Mouse (Mus musculus) heart, embryonic 10.5 days (tissue): ENCODE results near the gene Zkscan4. TPM values are rescaled to one million over a fixed set of nuclear protein-coding genes. Genes with fewer than 3 reads are reported as not detected.
"Not testable (repeated sequence)": the region's sequence is repeated elsewhere in the genome, so short reads cannot be mapped to it uniquely, and the experiment has no call there.

Experiments
- DNase-seq: peaks from one replicate; pipeline ENCODE4 v3.0.0-alpha.2; 2017; ENCODE audit warnings: low spot score
- H3K27ac ChIP-seq: fragments of 300-500 bp; sonication (generic); 2 replicates; pipeline ENCODE4 v1.5.1; 2016; ENCODE audit warnings: mild to moderate bottlenecking
- H3K27me3 ChIP-seq: fragments of 300-500 bp; sonication (generic); 2 replicates; pipeline ENCODE4 v1.6.1; 2016; ENCODE audit warnings: mild to moderate bottlenecking; ENCODE audit not compliant: poor library complexity, insufficient read depth, severe bottlenecking
- H3K36me3 ChIP-seq: fragments of 300-500 bp; sonication (generic); 2 replicates; pipeline ENCODE4 v1.6.1; 2016; ENCODE audit warnings: mild to moderate bottlenecking, moderate library complexity
- H3K4me1 ChIP-seq: fragments of 300-500 bp; sonication (generic); 2 replicates; pipeline ENCODE4 v1.6.1; 2016; ENCODE audit warnings: mild to moderate bottlenecking
- H3K4me3 ChIP-seq: fragments of 300-500 bp; sonication (generic); 2 replicates; pipeline ENCODE4 v1.5.1; 2016; ENCODE audit warnings: mild to moderate bottlenecking, moderate library complexity
- H3K9me3 ChIP-seq: fragments of 300-500 bp; sonication (generic); 2 replicates; pipeline ENCODE4 v1.6.1; 2016; ENCODE audit warnings: mild to moderate bottlenecking, moderate library complexity
- WGBS: fragments of 180-500 bp; shearing (Covaris S2); methylation state at CpG from one replicate; pipeline ENCODE4 v1.1.7; 2016; 5-methylcytosine and 5-hydroxymethylcytosine counted together
- polyA plus RNA-seq: library from polyadenylated mRNA; unstranded; fragments of >200 nt; fragmentation: Nextera tagmentation; extraction: Ambion mirVana; gene quantifications from 2 replicates; pipeline ENCODE4 v1.2.1, GENCODE M21; 2016

The Zkscan4 gene
- polyA plus RNA-seq, 1 experiment from 2014 or later, result 2.1 TPM

DNA sequence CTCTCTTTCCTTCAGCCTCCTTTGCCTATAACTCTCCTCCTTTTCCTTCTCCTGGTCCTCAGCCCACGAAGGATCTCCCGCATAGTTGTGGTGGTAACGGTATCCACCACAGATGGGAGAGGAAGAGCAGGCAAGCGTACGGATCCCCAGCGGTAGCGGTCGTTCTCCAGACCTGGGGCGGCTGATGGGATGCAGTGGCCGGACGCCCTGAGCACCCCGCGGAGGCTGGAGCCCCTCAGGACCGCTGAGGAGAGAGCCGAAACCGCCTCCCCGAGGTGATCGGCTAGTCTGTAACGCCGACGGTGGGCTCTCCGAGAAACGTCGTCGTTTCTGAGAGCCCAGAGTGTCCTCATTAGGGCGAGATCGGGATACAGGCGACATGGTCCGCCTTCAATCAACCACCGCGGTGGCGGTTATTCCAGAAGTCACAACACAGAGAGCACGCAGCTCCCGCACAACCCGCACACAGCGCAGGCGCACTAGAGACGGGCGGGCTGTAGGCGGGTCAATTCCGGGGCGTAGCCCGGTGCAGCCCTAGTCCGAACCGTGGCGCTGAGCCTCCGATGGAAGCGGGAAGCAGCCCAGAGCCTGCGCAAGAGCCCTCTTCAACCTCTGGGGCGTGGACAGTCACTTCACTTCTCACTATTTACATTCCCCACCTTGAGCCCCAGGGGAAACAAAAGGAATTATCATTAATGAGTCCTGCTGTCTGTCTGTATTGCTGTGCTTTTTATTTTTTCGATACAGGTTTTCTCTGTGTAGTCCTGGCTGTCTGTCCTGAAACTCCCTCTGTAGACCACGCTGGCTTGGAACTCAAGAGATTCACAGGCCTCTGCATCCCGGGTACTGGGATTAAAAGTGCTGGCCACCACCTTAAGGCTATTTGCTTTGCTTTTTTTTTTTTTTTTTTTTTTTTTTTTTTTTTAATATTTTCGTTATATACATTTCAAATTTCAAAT is 10.4 kb upstream of the Zkscan4 start, which contains the start of gene Nkapl:
Gene Nkapl, minus strand, starts transcription at position 449 of the 959 bp plus-strand sequence.
- H3K4me1 ChIP-seq, result peaks cover 5% of the 10 kb centered on the region; the same call in 1 of the 2 replicates
- peak within 1 kb of the TSS; percentile 93 for H3K27ac ChIP-seq
- DNase-seq, result peak; percentile 95
- no peaks in the 10 kb centered on the region for H3K9me3 ChIP-seq
- H3K4me3 ChIP-seq, result peak within 1 kb of the TSS; percentile 75
- no peaks in the 10 kb centered on the region for H3K27me3 ChIP-seq
- no peaks in the 10 kb centered on the region for H3K36me3 ChIP-seq
- 1% methylated on average over 54 of the region's 54 CpGs for WGBS

DNA sequence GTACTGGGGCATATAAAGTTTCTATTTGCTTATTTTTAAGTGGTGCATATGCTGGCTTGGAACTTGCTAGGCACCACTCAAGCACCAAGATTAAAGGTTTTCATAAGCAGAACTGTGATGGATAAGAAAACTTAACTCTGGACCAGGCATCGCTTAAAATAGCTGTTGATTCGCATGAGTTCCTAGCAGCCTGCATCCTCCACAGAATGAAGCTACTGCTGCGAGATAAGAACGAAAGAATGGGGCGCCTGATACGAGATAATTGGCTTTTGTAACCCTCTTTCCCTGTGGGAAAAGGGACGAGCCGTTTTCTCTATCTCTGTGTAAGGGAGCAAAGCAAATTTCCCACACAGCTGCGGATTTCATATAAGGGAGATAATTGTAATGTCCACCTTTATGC is 9.6 kb upstream of the Zkscan4 start:
- DNase-seq, result no peak
- H3K27me3 ChIP-seq, result no peaks in the 10 kb centered on the region
- H3K36me3 ChIP-seq, result no peaks in the 10 kb centered on the region
- no peaks in the 10 kb centered on the region for H3K9me3 ChIP-seq
- 8% methylated on average over 9 of the region's 9 CpGs for WGBS
- no peak overlapping the region for H3K27ac ChIP-seq
- peak overlapping the region; percentile 75 for H3K4me3 ChIP-seq
- H3K4me1 ChIP-seq, result peaks cover 5% of the 10 kb centered on the region; the same call in 1 of the 2 replicates

DNA sequence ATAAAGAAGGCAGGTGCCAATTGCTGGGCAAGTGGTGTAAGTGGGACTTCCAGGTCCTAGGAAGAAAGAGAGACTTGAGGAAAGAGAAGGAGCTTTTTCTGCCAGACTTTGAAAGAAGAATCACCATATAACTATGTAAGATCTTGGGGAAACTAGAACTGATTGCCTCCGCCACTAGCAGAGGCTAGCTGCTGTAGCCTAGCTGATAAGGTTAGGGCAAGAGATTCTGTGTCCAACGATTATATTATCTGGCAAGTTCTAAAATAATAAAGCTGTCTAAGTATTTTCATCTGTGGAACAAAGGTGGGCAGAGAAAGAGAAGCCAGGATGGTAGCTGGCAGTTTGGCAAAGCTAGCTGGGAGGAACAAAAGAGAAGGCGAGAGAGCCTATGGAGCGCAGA is 6.3 kb upstream of the Zkscan4 start:
- Histone ChIP-seq H3K9me3 (no peaks in the 10 kb centered on the region), H3K27ac (no peak overlapping the region), H3K4me3 (no peak overlapping the region), H3K27me3 (no peaks in the 10 kb centered on the region), H3K36me3 (no peaks in the 10 kb centered on the region), H3K4me1 (peaks cover 5% of the 10 kb centered on the region; the same call in 1 of the 2 replicates)
- WGBS, result 21% methylated on average over 4 of the region's 4 CpGs
- DNase-seq, result no peak

DNA sequence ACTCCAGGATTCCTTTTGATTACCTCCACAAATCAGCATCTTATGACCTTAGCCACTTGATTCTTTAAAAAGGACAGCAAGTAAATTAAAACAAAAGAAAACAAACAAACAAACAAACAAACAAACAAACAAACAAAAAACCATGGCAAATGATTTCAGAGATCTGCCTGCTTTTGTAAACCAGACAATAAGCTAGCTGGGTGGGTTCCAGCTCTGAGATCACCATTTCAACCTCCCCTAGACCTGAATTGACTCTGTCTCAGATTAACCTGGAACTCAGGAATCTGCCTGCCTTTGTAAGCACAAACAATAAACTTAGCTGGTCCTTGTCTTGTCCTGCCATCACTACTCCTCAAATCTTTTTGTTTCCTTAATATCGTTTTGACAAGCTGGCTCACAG is 8.2 kb downstream of the Zkscan4 start:
- peaks cover 8% of the 10 kb centered on the region for H3K36me3 ChIP-seq
- no peaks in the 10 kb centered on the region for H3K27me3 ChIP-seq
- H3K4me3 ChIP-seq, result no peak overlapping the region
- H3K9me3 ChIP-seq, result no peaks in the 10 kb centered on the region
- no peak overlapping the region for H3K27ac ChIP-seq
- WGBS, result 81% methylated on average over 1 of the region's 1 CpGs
- no peak for DNase-seq
- no peaks in the 10 kb centered on the region for H3K4me1 ChIP-seq

DNA sequence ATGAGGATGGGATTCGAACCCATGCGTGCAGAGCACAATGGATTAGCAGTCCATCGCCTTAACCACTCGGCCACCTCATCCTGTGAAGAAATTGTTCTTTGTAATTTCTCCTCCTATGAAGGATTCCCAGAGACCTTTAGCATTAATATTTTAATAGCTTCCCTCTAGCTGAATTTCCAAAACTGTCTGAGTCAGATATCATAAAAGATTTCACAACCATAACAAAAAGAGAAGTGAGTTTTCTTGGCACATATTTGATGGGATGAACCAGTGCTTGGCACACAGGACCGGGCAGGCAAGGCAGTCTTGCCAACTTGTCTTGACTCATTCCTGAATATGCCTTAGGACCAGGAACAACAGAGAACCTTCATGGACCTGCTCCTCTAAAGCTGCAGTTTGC is 14.1 kb downstream of the Zkscan4 start:
- no peak overlapping the region for H3K27ac ChIP-seq
- no peaks in the 10 kb centered on the region for H3K27me3 ChIP-seq
- whole genome bisulfite sequencing, result 86% methylated on average over 5 of the region's 5 CpGs
- H3K4me1 ChIP-seq, result no peaks in the 10 kb centered on the region
- H3K36me3 ChIP-seq, result no peaks in the 10 kb centered on the region
- no peak overlapping the region for H3K4me3 ChIP-seq
- no peaks in the 10 kb centered on the region for H3K9me3 ChIP-seq
- no peak for DNase-seq

DNA sequence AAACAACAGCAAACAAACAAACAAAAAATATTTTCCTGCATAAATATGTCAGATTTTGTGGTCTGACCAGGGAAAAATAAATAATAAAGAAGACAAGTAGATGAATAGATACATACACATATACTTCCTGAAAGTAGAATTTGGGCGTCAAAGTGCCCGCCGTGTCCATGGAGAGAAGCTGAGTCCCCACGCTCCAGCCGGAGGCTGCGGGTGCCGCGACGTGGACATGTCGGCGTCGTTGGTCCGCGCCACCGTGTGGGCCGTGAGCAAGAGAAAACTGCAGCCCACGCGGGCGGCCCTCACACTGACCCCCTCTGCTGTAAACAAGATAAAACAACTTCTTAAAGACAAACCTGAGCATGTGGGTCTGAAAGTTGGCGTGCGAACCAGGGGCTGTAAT is 16.4 kb downstream of the Zkscan4 start, which contains the start of gene AK157302:
Gene AK157302, plus strand, starts transcription at position 144 of the 400 bp plus-strand sequence.
- Histone ChIP-seq H3K27me3 (no peaks in the 10 kb centered on the region), H3K9me3 (no peaks in the 10 kb centered on the region), H3K36me3 (no peaks in the 10 kb centered on the region), H3K27ac (no peak within 1 kb of the TSS), H3K4me3 (no peak within 1 kb of the TSS), H3K4me1 (no peaks in the 10 kb centered on the region)
- DNase-seq, result no peak
- 92% methylated on average over 21 of the region's 21 CpGs for WGBS

DNA sequence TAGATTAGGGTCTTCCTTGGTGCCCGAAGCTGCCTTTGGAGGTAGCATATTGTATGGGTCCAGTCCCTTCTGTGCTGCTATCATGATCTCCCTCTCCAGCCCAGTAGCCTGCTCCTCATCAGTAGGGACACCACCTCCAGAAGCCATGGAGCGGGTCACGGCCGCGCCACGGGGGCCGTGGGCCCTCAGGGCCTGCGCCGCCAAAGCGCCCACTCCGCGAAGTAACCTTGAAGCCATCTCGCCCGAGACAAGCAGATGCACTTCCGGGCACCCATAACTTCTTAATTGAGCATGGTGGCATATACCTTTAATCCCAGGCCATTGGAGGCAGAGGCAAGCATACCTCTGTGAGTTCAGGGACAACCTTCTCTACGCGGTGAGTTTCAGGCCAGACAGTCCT is 22.5 kb downstream of the Zkscan4 start, which contains the start of gene Gm11273:
Gene Gm11273, minus strand, starts transcription at position 237 of the 400 bp plus-strand sequence.
- H3K27me3 ChIP-seq, H3K4me1 ChIP-seq, H3K27ac ChIP-seq, H3K4me3 ChIP-seq, DNase-seq, H3K36me3 ChIP-seq, H3K9me3 ChIP-seq: not testable (repeated sequence)
- WGBS, result 90% methylated on average over 17 of the region's 17 CpGs

DNA sequence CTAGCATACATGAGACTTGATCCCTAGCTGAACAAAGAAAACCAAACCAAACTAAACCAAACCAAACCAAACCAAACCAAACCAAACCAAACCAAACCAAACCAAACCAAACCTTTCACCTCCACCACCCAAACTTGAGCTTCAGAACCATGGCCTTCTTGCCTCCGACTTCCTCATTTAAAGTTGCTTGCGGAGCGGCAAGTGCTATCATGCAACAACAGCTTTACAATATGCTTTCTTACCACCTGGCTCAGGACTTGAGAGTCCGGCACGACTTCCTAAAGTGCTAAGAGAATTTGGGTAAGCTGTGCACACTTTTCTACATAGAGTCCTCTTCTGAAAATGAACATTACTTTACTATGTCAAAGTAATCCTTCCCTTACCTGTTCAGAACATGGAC is 23.6 kb downstream of the Zkscan4 start:
- H3K36me3 ChIP-seq, result no peaks in the 10 kb centered on the region
- H3K27me3 ChIP-seq, result no peaks in the 10 kb centered on the region
- 84% methylated on average over 5 of the region's 5 CpGs for WGBS
- no peaks in the 10 kb centered on the region for H3K9me3 ChIP-seq
- H3K27ac ChIP-seq, result no peak overlapping the region
- DNase-seq, result no peak
- 0 out of 2 replicates have a peak, but pooled peaks cover 3% of the 10 kb centered on the region for H3K4me1 ChIP-seq
- no peak overlapping the region for H3K4me3 ChIP-seq

DNA sequence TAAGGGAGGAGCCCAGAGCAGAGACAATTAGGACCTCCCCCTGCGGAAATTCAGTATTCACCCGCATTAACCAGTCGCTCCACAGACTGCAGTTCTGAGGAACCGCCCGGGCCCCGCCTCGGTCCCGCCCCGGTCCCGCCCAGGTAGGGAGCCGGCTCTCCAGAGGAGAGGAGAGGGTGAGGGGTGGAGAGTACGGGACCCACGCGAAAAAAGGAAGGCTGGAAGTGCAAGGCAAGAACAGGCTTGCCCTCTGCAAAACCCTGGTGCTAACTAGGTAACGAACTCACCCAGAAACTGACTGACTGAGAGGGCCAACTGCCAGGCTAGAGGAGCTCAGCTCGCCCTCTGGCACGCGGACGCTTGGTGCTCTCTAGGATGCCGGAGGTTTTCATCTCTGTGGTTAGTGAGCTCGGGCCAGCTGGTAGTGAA is 27.5 kb downstream of the Zkscan4 start:
- Histone ChIP-seq H3K27ac (peak overlapping the region; percentile 86), H3K27me3 (no peaks in the 10 kb centered on the region), H3K9me3 (no peaks in the 10 kb centered on the region), H3K4me3 (peak overlapping the region; percentile 65), H3K36me3 (no peaks in the 10 kb centered on the region), H3K4me1 (0 out of 2 replicates have a peak, but pooled peaks cover 3% of the 10 kb centered on the region)
- DNase-seq, result peak; percentile 97
- WGBS, result under 1% methylated on average over 21 of the region's 21 CpGs

DNA sequence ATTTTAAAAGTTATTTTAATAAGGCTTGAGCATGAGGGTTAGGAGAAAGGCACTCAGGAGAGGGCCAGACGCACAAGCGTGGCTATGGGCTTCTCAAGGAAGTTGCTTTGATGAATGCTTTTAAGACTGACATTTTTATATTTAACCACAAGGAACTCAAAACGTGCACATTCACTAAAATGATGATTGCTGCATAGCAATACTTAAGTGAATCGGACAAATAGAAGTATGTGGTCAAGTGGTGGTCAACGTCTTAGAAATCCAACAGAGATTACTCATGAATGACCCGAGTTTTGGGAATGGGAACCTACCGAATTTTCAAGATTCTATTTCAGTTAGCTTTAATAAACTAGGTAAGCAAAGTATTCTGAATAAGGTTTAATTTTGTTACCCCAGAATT is 51.4 kb downstream of the Zkscan4 start:
- H3K4me3 ChIP-seq, result peak overlapping the region; percentile 98
- H3K27ac ChIP-seq, result no peak overlapping the region; the same call in 1 of the 2 replicates
- 48% methylated on average over 7 of the region's 7 CpGs for WGBS
- peaks cover 3% of the 10 kb centered on the region; the same call in 1 of the 2 replicates for H3K4me1 ChIP-seq
- H3K9me3 ChIP-seq, result no peaks in the 10 kb centered on the region
- no peak for DNase-seq
- peaks cover 19% of the 10 kb centered on the region for H3K36me3 ChIP-seq
- H3K27me3 ChIP-seq, result no peaks in the 10 kb centered on the region

DNA sequence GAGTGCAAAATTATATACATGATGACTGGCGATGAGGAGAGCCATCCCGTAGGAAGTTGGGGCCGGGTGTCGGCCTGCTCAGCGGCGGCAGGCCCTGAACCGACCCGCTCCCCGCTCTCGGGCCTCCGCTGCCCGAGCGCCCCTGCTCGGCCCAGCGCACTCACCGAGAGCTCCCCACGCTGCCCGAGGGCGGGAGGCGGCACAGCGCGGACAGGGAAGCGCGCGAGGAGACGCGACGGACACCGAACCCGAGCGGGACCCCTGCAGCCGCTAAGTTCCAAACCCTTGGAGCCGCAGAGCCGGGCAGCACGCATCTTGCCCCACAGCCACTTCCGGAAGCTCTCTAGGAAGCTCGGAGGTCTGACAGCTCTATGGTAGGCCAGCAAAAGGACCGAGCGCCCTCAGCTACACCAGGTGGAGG is 52.1 kb downstream of the Zkscan4 start, which contains the start of gene Zkscan8:
Gene Zkscan8, minus strand, starts transcription at position 340 of the 421 bp plus-strand sequence.
- Histone ChIP-seq H3K4me3 (peak within 1 kb of the TSS; percentile 98), H3K27ac (peak within 1 kb of the TSS; percentile 99), H3K36me3 (peaks cover 12% of the 10 kb centered on the region), H3K9me3 (no peaks in the 10 kb centered on the region), H3K27me3 (no peaks in the 10 kb centered on the region), H3K4me1 (peaks cover 3% of the 10 kb centered on the region; the same call in 1 of the 2 replicates)
- DNase-seq, result peak; percentile 96
- WGBS, result under 1% methylated on average over 39 of the region's 39 CpGs
